Mouse (Mus musculus) CH12.LX (cell line): ENCODE results near the gene Frrs1. TPM values are rescaled to one million over a fixed set of nuclear protein-coding genes. Genes with fewer than 3 reads are reported as not detected.

Experiments
- DNase-seq: peaks from one replicate; pipeline ENCODE4 v3.0.0-alpha.2; 2013; ENCODE audit errors: extremely low read depth
- H3K27ac ChIP-seq: 2 replicates; pipeline ENCODE4 v1.5.1; 2012; ENCODE audit warnings: low read depth, mild to moderate bottlenecking, control low read depth, moderate library complexity; ENCODE audit not compliant: insufficient read depth
- H3K27me3 ChIP-seq: replicated peaks from 2 replicates; pipeline ENCODE3; 2012; ENCODE audit warnings: inconsistent platforms
- H3K36me3 ChIP-seq, 2 experiments: replicated peaks in 1 of 2; 2 replicates each; pipeline versions ENCODE3 to v1.6.1; 2012; ENCODE audit warnings: inconsistent platforms in 1 of 2, low read length in 1 of 2, mild to moderate bottlenecking in 1 of 2, mixed read lengths in 1 of 2, moderate library complexity in 1 of 2; ENCODE audit not compliant: control insufficient read depth in 1 of 2, insufficient read depth in 1 of 2
- H3K4me1 ChIP-seq, 2 experiments: 2 replicates each; pipeline ENCODE4 v1.6.1; 2012; ENCODE audit warnings: inconsistent platforms in 1 of 2, moderate library complexity in 1 of 2; ENCODE audit not compliant: insufficient read depth in 2 of 2, control insufficient read depth in 1 of 2
- H3K4me2 ChIP-seq: 2 replicates; pipeline ENCODE4 v1.6.1; 2012; ENCODE audit warnings: low read depth, mild to moderate bottlenecking, control low read depth; ENCODE audit not compliant: poor library complexity, insufficient read depth, severe bottlenecking
- H3K4me3 ChIP-seq, 3 experiments: fragments of 150-350 bp in 1 of 3; sonication (generic) in 1 of 3; replicated peaks in 1 of 3; 2 replicates each; pipeline versions ENCODE3 to v1.5.1; 2011 to 2012; ENCODE audit warnings: low read depth in 2 of 3, low read length in 2 of 3, mild to moderate bottlenecking in 2 of 3, moderate library complexity in 2 of 3, control low read depth in 1 of 3, improper control_type of control experiment in 1 of 3, inconsistent platforms in 1 of 3, mixed read lengths in 1 of 3; ENCODE audit not compliant: poor library complexity in 1 of 3
- H3K79me2 ChIP-seq: replicated peaks from 2 replicates; pipeline ENCODE4 v1.6.1; 2012; ENCODE audit warnings: mild to moderate bottlenecking, moderate library complexity; ENCODE audit not compliant: control insufficient read depth, poor library complexity, insufficient read depth, severe bottlenecking; ENCODE audit errors: extremely low read depth
- H3K9ac ChIP-seq: 2 replicates; pipeline ENCODE4 v1.6.1; 2012; ENCODE audit warnings: low read depth, mild to moderate bottlenecking, control low read depth, moderate library complexity; ENCODE audit not compliant: insufficient read depth
- H3K9me3 ChIP-seq: replicated peaks from 2 replicates; pipeline ENCODE3; 2012; ENCODE audit warnings: low read length, inconsistent platforms, mixed read lengths
- BHLHE40 ChIP-seq: IDR thresholded peaks from 2 replicates; pipeline ENCODE4 v1.6.1; 2011; ENCODE audit warnings: mild to moderate bottlenecking, low read depth, low read length, improper control_type of control experiment
- CHD2 ChIP-seq: IDR thresholded peaks from 2 replicates; pipeline ENCODE4 v1.6.1; 2011; ENCODE audit warnings: low read length, improper control_type of control experiment
- CTCF ChIP-seq, 2 experiments: IDR thresholded peaks in 1 of 2; conservative IDR thresholded peaks in 1 of 2; 2 replicates each; pipeline ENCODE4 v1.5.1; 2011 to 2012; ENCODE audit warnings: low read depth in 2 of 2, low read length in 2 of 2, improper control_type of control experiment in 1 of 2, inconsistent platforms in 1 of 2, mild to moderate bottlenecking in 1 of 2, moderate library complexity in 1 of 2
- EP300 ChIP-seq: IDR thresholded peaks from 2 replicates; pipeline ENCODE4 v1.6.1; 2011; ENCODE audit warnings: low read length, improper control_type of control experiment
- GABPA ChIP-seq: IDR thresholded peaks from 2 replicates; pipeline ENCODE4 v1.6.1; 2012; ENCODE audit warnings: low read depth, low read length, improper control_type of control experiment, inconsistent platforms; ENCODE audit not compliant: insufficient replicate concordance
- KAT2A ChIP-seq: IDR thresholded peaks from 2 replicates; pipeline ENCODE4 v1.6.1; 2012; ENCODE audit warnings: low read length, improper control_type of control experiment, inconsistent platforms; ENCODE audit not compliant: insufficient replicate concordance
- MEF2A ChIP-seq: IDR thresholded peaks from 2 replicates; pipeline ENCODE4 v1.6.1; 2014; ENCODE audit warnings: low read depth, mild to moderate bottlenecking, inconsistent platforms, low read length, improper control_type of control experiment, borderline replicate concordance
- POLR2A ChIP-seq: IDR thresholded peaks from 2 replicates; pipeline ENCODE4 v1.6.1; 2011; ENCODE audit warnings: low read depth, mild to moderate bottlenecking, improper control_type of control experiment, low read length
- RAD21 ChIP-seq: IDR thresholded peaks from 2 replicates; pipeline ENCODE4 v1.6.1; 2011; ENCODE audit warnings: low read depth, mild to moderate bottlenecking, low read length, improper control_type of control experiment, moderate library complexity
- SMC3 ChIP-seq: IDR thresholded peaks from 2 replicates; pipeline ENCODE4 v1.6.1; 2011; ENCODE audit warnings: low read depth, low read length, improper control_type of control experiment
- UBTF ChIP-seq: IDR thresholded peaks from 2 replicates; pipeline ENCODE4 v1.6.1; 2012; ENCODE audit warnings: low read depth, mild to moderate bottlenecking, inconsistent platforms, low read length, improper control_type of control experiment, moderate library complexity
- USF1 ChIP-seq: IDR thresholded peaks from 2 replicates; pipeline ENCODE4 v1.6.1; 2014; ENCODE audit warnings: low read depth, mild to moderate bottlenecking, inconsistent platforms, low read length, improper control_type of control experiment
- USF2 ChIP-seq: conservative IDR thresholded peaks from 2 replicates; pipeline ENCODE4 v1.6.1; 2011; ENCODE audit warnings: low read depth, low read length, improper control_type of control experiment
- ZC3H11A ChIP-seq: IDR thresholded peaks from 2 replicates; pipeline ENCODE4 v1.6.1; 2012; ENCODE audit warnings: low read depth, mild to moderate bottlenecking, inconsistent platforms, low read length, improper control_type of control experiment
- ZNF384 ChIP-seq: IDR thresholded peaks from 2 replicates; pipeline ENCODE4 v1.6.1; 2012; ENCODE audit warnings: low read depth, low read length, improper control_type of control experiment, inconsistent platforms
- dilution Hi-C: fragments of 300-500 bp; cut with MboI; formaldehyde crosslinking; loops from 2 replicates; pipeline ENCODE4 v1.14.3; 2020; ENCODE audit warnings: low sequenced_read_pairs; ENCODE audit not compliant: extremely low pct_unique_long_range_greater_than_20kb, extremely low pct_ligation_motif_present
- in situ Hi-C: fragments of 300-500 bp; cut with MboI; formaldehyde crosslinking; loops from 3 replicates; pipeline ENCODE4 v1.14.3; 2019; ENCODE audit warnings: low sequenced_read_pairs, low pct_ligation_motif_present, low pct_unique_long_range_greater_than_20kb, mixed read lengths
- polyA plus RNA-seq: library from polyadenylated mRNA; unstranded; fragments of >175 nt; gene quantifications from 2 replicates; pipeline ENCODE4 v1.2.1, GENCODE M21; 2012; ENCODE audit warnings: low read depth; ENCODE audit not compliant: insufficient read length
- total RNA-seq, 2 experiments: library from RNA; depleted of rRNA; stranded (reverse); fragments of 300-350 nt in 1 of 2; fragments of >200 nt in 1 of 2; gene quantifications; 2 replicates each; pipeline ENCODE4 v1.2.3; 2012 to 2014

Frrs1 gene
- total and polyA plus RNA-seq, 3 experiments: 11.0 to 34.9 (median 16.5) TPM

GRCm38 (mm10) chr3:116836681-116837475, 22.4 kb upstream of the Frrs1 start:
- no peaks in the 10 kb centered on the region for H3K9me3 ChIP-seq
- H3K9ac ChIP-seq: no peak overlapping the region
- H3K36me3 ChIP-seq: no peaks in the 10 kb centered on the region
- no peak overlapping the region for H3K27ac ChIP-seq
- peaks cover 2 to 6% of the 10 kb centered on the region in 2 experiments; a peak in 2 of 4 replicates for H3K4me1 ChIP-seq
- peak overlapping the region; percentile 22; the same call in 1 of the 2 replicates for H3K4me2 ChIP-seq
- DNase-seq: no peak
- H3K4me3 ChIP-seq: no peak overlapping the region
- no peaks in the 10 kb centered on the region for H3K27me3 ChIP-seq
- TF ChIP-seq UBTF (no peak), CTCF (conservative IDR thresholded peaks at IDR 0.05 in 1 of 2, IDR thresholded peaks at IDR 0.05 in 1 of 2; ENCODE audit: low read depth in 2 of 2, low read length in 2 of 2) (no peak), USF1 (no peak), BHLHE40 (no peak), KAT2A (no peak), USF2 (no peak), EP300 (no peak), POLR2A (no peak), ZNF384 (no peak), RAD21 (no peak)
- dilution Hi-C loops (no loop called here), in situ Hi-C loops (loop anchor here (10.0 to 25.0 kb wide), 2 partner anchors 92 to 500 kb away; no protein-coding TSS in a partner anchor)
- no peaks in the 10 kb centered on the region for H3K79me2 ChIP-seq

DNA sequence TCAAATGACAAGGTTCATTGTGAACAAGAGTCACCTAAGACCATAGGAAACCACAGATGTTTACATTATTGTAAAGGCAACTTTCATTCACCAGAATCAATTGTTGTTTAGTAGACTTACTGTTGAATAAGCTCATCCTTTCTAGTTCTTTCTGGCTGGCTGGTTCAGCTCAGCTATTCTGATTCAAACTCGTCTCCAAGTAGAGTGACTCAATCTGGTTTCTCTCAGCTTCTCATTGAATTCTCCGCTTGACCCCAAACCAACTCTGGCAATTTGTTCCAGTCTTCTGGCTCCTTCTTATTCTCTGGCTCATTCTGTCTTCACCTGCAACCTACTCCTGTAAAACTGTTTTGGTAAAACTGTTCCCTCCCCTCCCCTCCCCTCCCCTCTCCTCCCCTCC, 18.0 kb upstream of the Frrs1 start:
- no peak overlapping the region for H3K27ac ChIP-seq

More for the DNA sequence above, 18.0 kb upstream of the Frrs1 start:
- TF ChIP-seq ZC3H11A (no peak), SMC3 (no peak), GABPA (no peak), USF1 (no peak), MEF2A (no peak), CHD2 (no peak)
- dilution Hi-C loops: no loop called here
- Histone ChIP-seq H3K36me3 (no peaks in the 10 kb centered on the region), H3K4me3 (no peak overlapping the region), H3K79me2 (no peaks in the 10 kb centered on the region), H3K9ac (no peak overlapping the region), H3K9me3 (no peaks in the 10 kb centered on the region), H3K4me1 (peaks cover 0 to 2% of the 10 kb centered on the region in 2 experiments; a peak in 1 of 4 replicates), H3K27me3 (no peaks in the 10 kb centered on the region), H3K4me2 (no peak overlapping the region)
- in situ Hi-C loops: loop anchor here (25.0 kb wide), 1 partner anchor 504 kb away; no protein-coding TSS in a partner anchor
- no peak for DNase-seq
